Mouse (Mus musculus) midbrain, postnatal 0 days (tissue): Measurements from ENCODE around the gene Aff3. TPM values are rescaled to one million over a fixed set of nuclear protein-coding genes. Genes with fewer than 3 reads are reported as not detected.

Experiments used
- ATAC-seq: fragments of 200-750 bp; cut with Nextera tagmentation; 2 replicates; pipeline ENCODE4 v1.8.0; 2017; ENCODE audit warnings: moderate number of reproducible peaks, mild to moderate bottlenecking, moderate TSS enrichment, moderate library complexity; ENCODE audit not compliant: low FRiP score
- DNase-seq: peaks from one replicate; pipeline ENCODE4 v3.0.0-alpha.2; 2015; ENCODE audit warnings: low spot score
- H3K27ac ChIP-seq: fragments of 300-500 bp; sonication (generic); 2 replicates; pipeline ENCODE4 v1.5.1; 2014; ENCODE audit warnings: low read depth, mild to moderate bottlenecking, low read length, mixed read lengths
- H3K27me3 ChIP-seq: fragments of 300-500 bp; sonication (generic); 2 replicates; pipeline ENCODE4 v1.6.1; 2014; ENCODE audit warnings: low read length, control low read depth, mixed read lengths; ENCODE audit not compliant: insufficient read depth
- H3K36me3 ChIP-seq: fragments of 300-500 bp; sonication (generic); 2 replicates; pipeline ENCODE4 v1.6.1; 2014; ENCODE audit warnings: low read length, control low read depth, mixed read lengths; ENCODE audit not compliant: insufficient read depth
- H3K4me1 ChIP-seq: fragments of 300-500 bp; sonication (generic); 2 replicates; pipeline ENCODE4 v1.6.1; 2014; ENCODE audit warnings: mild to moderate bottlenecking, control low read depth, antibody characterized with exemption, low read length, mixed read lengths; ENCODE audit not compliant: insufficient read depth
- H3K4me2 ChIP-seq: fragments of 300-500 bp; sonication (generic); 2 replicates; pipeline ENCODE4 v1.6.1; 2014; ENCODE audit warnings: low read depth, mild to moderate bottlenecking, low read length, mixed read lengths; ENCODE audit not compliant: poor library complexity, severe bottlenecking
- H3K4me3 ChIP-seq: fragments of 300-500 bp; sonication (generic); 2 replicates; pipeline ENCODE4 v1.5.1; 2014; ENCODE audit warnings: low read depth, mild to moderate bottlenecking, low read length, moderate library complexity
- H3K9ac ChIP-seq: fragments of 300-500 bp; sonication (generic); replicated peaks from 2 replicates; pipeline ENCODE4 v1.6.1; 2014; ENCODE audit warnings: mild to moderate bottlenecking, low read length, moderate library complexity, mixed read lengths; ENCODE audit not compliant: poor library complexity, severe bottlenecking
- H3K9me3 ChIP-seq: fragments of 300-500 bp; sonication (generic); 2 replicates; pipeline ENCODE4 v1.6.1; 2016; ENCODE audit warnings: low read length, control low read depth
- CTCF ChIP-seq: IDR thresholded peaks from 2 replicates; pipeline ENCODE4 v1.5.1; 2016; ENCODE audit warnings: antibody characterized with exemption, mild to moderate bottlenecking
- WGBS: fragments of 180-500 bp; shearing (Covaris S2); extraction: QIAGEN DNeasy Blood & Tissue Kit; methylation state at CpG from one replicate; pipeline ENCODE4 v1.1.7; 2014; 5-methylcytosine and 5-hydroxymethylcytosine counted together
- polyA plus RNA-seq: library from polyadenylated mRNA; unstranded; fragments of >200 nt; fragmentation: Nextera tagmentation; extraction: Ambion mirVana; gene quantifications from 2 replicates; pipeline ENCODE4 v1.2.1, GENCODE M21; 2015
- total RNA-seq: library from RNA; depleted of rRNA; stranded (reverse); fragments of >200 nt; gene quantifications from 2 replicates; pipeline ENCODE4 v1.2.3, GENCODE M21; 2014

Aff3 gene
- total and polyA plus RNA-seq, 2 experiments from 2014 or later = 20.6 to 61.2 TPM

DNA sequence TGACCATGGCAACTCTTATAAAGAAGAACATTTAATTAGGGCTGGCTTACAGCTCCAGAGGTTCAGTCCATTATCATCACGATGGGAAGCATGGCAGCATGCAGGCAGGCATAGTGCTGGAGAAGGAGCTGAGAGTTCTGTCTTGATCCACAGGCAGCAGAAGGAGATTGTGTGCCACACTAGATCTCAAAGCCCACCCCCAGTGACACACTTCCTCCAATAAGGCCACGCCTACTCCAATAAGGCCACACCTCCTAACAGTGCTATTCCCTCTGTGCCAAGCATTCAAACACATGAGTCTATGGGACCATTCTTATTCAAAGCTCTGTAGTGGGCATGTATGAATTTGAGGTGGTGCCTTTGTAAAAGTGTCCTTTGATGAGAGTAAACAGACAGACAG lies 523.8 kb downstream of the Aff3 start:
- WGBS = 81% methylated on average over 2 of the region's 2 CpGs
- H3K27ac ChIP-seq = no peak overlapping the region
- no peak for TF ChIP-seq CTCF
- no peak overlapping the region for H3K4me3 ChIP-seq
- no peak overlapping the region for H3K9ac ChIP-seq
- H3K4me2 ChIP-seq = no peak overlapping the region
- no peaks in the 10 kb centered on the region for H3K4me1 ChIP-seq
- no peaks in the 10 kb centered on the region for H3K27me3 ChIP-seq
- ATAC-seq = no peak
- no peaks in the 10 kb centered on the region for H3K9me3 ChIP-seq
- no peaks in the 10 kb centered on the region for H3K36me3 ChIP-seq
- no peak for DNase-seq

GRCm38 (mm10) chr1:38139396-38139795 lies 525.4 kb downstream of the Aff3 start:
- no peak for TF ChIP-seq CTCF
- H3K36me3 ChIP-seq = no peaks in the 10 kb centered on the region
- DNase-seq (no peak), ATAC-seq (no peak)
- no peaks in the 10 kb centered on the region for H3K27me3 ChIP-seq
- 76% methylated on average over 2 of the region's 2 CpGs for WGBS
- H3K4me1 ChIP-seq = no peaks in the 10 kb centered on the region
- H3K9ac ChIP-seq = no peak overlapping the region
- H3K4me3 ChIP-seq = no peak overlapping the region
- no peaks in the 10 kb centered on the region for H3K9me3 ChIP-seq
- no peak overlapping the region for H3K4me2 ChIP-seq
- H3K27ac ChIP-seq = no peak overlapping the region

DNA sequence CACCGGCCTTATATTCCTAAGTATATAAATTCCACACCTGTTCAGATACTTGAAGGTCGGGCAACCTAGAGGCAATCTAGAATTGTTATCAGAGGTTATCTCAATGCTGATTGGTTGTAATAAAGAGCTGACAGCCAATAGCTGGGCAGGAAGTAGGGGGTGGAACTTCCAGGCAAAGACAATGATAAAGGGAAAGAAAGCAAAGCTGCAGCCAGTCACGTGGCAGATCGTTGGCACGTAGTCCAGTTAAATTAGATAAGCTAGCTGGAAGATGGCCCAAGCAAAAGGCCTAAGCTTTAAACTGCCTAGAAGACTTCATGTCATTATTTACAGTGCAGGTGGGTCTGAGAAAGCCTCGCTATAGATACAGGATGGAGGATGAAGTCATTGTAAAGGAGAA lies 531.8 kb downstream of the Aff3 start:
- ATAC-seq (no peak), DNase-seq (no peak)
- Histone ChIP-seq H3K27ac (no peak overlapping the region), H3K36me3 (no peaks in the 10 kb centered on the region), H3K4me2 (no peak overlapping the region), H3K9me3 (no peaks in the 10 kb centered on the region), H3K4me3 (no peak overlapping the region), H3K27me3 (no peaks in the 10 kb centered on the region), H3K4me1 (0 out of 2 replicates have a peak, but pooled peaks cover 3% of the 10 kb centered on the region), H3K9ac (no peak overlapping the region)
- TF ChIP-seq CTCF = no peak
- WGBS = 70% methylated on average over 6 of the region's 6 CpGs

DNA sequence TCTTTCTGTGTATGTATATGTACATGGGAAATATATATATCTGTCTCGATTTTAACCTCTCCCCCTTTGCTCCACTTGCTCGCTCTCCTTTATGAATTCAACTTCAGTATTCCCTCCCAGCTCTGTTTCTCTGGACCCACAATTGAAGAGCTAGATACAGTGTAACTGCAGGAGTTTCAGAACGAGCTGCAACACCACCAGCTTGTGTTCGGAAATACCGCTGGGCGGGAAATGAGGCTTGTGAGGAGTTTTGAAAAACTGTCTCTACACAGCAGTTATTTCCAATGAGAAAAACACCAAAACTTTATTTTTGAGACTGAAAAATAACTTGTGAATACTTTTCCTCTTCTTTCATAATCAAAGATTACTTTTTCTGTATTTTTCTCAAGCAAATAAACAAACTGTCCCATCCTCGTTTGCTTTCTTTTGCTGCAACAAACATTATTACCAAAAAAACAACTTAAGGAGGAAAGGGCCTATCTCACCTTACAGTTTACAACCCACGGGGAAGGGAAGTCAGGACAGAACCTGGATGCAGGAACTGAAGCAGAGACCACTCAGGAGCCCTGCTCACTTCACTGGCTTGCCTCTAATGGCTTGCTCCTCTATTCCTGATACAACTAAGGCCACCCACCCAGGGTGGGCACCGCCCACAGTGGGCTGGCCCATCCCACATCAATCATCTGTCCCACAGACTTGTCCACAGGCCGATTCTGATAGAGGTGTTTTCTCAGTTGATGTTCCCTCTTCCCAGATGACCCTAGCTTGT lies 533.9 kb downstream of the Aff3 start:
- no peak for TF ChIP-seq CTCF
- no peaks in the 10 kb centered on the region for H3K27me3 ChIP-seq
- H3K4me3 ChIP-seq = no peak overlapping the region
- no peaks in the 10 kb centered on the region for H3K36me3 ChIP-seq
- ATAC-seq (no peak), DNase-seq (no peak)
- no peaks in the 10 kb centered on the region for H3K9me3 ChIP-seq
- H3K4me1 ChIP-seq = peaks cover 8% of the 10 kb centered on the region; the same call in 1 of the 2 replicates
- 59% methylated on average over 10 of the region's 10 CpGs for WGBS
- no peak overlapping the region for H3K9ac ChIP-seq
- H3K27ac ChIP-seq = no peak overlapping the region
- no peak overlapping the region; the same call in 1 of the 2 replicates for H3K4me2 ChIP-seq

DNA sequence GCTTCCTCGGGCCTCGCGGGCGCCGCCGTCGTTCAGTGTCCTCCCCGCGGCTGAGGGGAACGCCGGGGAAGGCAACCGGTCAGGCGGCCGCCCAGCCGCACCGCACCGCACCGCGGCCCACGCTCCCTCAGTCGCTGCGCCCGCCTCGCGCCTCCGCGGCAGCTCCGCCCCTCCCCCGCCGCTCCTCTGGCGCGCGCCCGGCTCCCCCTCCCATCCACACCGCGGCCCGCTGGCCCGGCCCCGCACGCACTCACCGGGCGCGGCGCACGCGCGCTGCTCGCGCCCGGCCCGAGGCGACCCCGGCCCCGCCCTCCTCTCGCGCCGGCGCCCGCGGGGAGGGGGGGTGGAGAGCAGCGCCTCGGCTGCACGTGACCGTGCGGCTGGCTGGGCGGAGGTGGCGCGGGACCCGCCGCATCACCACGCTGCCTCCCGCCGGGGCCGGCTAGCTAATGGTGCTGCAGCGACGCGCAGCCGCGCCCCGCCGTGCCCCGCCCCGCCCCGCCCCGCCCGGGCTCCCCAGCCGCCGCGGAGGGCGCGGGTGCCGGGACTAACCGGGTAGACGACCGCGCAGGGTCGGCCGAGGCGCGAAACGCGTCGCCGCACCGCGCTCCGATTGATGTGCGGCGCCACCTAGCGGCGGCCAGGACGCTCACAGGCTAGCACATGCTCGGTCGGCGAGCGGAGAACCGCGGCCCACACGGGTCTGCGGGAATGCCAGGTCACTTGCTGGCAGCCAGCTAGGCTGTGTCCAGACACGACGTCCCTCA lies 535.1 kb downstream of the Aff3 start, which contains the start of gene Rev1:
Rev1 (minus strand) TSS at position 301 of the 767 bp plus-strand sequence.
- TF ChIP-seq CTCF = peak; percentile 88
- peak within 1 kb of the TSS; percentile 90 for H3K27ac ChIP-seq
- DNase-seq (peak; percentile 95), ATAC-seq (peak; percentile 95)
- H3K9me3 ChIP-seq = no peaks in the 10 kb centered on the region
- H3K4me1 ChIP-seq = peaks cover 8% of the 10 kb centered on the region; the same call in 1 of the 2 replicates
- peak within 1 kb of the TSS; percentile 84 for H3K9ac ChIP-seq
- WGBS = under 1% methylated on average over 45 of the region's 122 CpGs
- H3K4me2 ChIP-seq = peak within 1 kb of the TSS; percentile 89
- peak within 1 kb of the TSS; percentile 58 for H3K4me3 ChIP-seq
- no peaks in the 10 kb centered on the region for H3K36me3 ChIP-seq
- no peaks in the 10 kb centered on the region for H3K27me3 ChIP-seq
